Mouse (Mus musculus) T-cell, adult 2 months (primary cell): ENCODE measurements around the gene Pde8a.

Source experiments
- DNase-seq: peaks from one replicate; pipeline ENCODE4 v3.0.0; 2022; ENCODE audit warnings: low spot score

The Pde8a gene

DNA sequence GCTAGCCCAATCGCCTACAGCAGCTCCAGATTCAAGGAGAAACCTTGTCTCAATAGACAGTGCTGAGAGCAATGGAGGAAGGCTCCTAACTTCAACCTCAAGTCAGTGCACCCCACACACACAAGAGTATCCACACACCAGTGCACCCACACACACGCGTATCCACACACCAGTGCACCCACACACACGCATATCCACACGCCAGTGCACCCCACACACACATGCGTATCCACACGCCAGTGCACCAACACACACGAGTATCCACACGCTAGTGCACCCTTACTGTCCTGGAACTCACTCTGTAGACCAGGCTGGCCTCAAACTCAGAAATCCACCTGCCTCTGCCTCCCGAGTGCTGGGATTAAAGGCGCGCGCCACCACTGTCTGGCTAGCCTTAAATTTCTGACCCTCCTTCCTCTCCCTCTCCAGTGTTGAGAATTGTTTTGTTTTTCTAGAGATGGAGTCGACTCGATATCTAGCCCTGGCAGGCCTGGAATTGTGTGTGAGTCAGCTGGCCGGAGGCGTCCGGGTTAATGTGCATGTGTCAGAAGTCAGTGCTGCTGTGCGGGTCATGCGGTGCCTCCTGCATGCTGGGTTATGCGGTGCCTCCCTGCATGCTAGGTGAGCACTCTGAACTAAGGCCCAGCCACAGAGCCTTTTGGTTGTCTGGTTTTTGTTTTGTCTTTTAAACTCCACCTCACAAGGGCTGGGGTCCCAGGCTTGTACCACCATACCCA, 124.6 kb downstream of the Pde8a start:
- no peak for DNase-seq

DNA sequence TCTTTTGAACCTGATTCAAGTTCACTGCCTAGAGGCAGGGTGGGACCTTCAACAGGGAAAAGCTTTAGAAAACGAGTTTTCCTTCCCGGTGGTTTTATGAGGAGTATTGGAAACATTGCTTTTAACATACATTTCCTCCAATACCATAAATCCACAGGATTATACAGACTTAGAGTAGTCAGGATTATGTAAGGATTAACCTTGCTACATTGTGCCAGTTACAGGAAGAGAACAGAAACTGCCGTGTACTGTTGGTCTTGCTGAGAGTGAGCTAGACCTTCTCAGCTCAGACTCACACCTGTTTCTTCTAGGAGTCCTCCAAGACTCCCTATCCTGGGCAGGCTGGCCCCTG, 125.1 kb downstream of the Pde8a start:
- no peak for DNase-seq

DNA sequence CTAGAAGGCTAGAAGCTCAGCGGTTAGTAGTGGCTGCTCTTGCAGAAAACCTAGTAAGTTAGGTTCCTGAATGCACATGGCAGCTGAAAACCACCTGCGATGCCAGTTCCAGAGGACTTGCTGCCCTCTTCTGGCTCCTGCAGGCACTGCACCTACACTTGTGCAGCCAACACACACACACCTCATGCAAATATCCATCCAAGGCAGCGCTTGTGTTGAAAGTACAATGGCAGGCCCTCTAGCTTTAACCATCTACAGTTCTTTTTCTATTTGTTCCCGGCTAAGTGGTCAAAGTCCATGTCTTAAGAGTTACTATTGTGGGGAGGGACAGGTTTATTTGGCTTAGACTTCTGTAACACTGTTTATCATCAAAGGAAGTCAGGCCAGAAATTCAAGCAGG, 126.4 kb downstream of the Pde8a start:
- DNase-seq, result peak; percentile 59

DNA sequence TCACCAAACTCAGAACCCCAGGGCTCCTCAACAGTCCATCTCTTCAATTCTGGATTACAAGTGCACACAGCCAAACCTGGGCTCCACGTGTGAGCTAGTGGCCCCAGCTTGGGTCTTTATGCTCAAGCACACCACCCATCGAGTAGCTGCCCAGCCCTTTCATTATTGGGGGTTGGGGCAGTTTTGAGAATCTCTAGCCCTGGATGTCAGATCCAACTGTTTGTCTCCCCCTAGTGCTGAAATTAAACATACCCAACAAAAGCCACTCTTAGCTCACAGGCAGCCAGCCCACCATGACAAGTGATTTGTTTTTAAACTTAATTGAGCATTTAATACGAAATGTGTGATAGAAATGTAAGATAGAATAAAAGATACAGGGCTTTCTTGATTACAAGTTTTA, 128.2 kb downstream of the Pde8a start:
- DNase-seq, result peak; percentile 21

DNA sequence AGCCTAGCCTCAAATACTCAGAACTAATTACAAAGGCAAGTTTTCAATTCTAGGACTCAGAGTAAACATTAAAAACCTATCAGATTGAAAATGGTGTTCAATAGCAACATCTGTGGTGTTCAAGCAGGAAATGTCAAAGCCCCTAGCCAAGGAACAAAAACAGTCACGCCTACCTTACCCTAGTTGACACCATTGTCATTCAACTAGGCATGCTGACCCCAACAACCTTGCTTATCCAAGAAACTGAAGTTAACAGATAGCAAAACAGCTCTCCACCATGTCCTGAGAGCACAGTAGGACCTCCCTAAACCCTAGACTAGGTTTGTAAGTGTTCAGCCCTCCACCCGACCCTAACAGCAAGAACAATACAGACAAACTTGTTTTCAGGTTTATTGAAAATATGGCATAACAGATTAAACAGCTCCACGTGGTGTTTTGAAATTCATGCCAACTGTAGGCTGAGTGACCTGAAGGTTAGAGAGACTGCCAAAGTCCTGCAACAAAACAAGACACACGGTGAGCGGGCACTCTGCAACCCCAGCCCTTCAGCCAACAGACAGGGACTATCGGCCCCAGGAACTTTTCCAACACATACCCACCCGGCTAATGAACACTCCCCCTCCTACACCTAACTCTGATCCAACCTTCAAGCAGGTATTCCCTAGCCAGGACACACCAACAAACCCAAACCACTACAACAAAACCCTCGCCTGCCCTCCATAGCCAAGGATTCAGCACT, 129.1 kb downstream of the Pde8a start:
- DNase-seq, result no peak

DNA sequence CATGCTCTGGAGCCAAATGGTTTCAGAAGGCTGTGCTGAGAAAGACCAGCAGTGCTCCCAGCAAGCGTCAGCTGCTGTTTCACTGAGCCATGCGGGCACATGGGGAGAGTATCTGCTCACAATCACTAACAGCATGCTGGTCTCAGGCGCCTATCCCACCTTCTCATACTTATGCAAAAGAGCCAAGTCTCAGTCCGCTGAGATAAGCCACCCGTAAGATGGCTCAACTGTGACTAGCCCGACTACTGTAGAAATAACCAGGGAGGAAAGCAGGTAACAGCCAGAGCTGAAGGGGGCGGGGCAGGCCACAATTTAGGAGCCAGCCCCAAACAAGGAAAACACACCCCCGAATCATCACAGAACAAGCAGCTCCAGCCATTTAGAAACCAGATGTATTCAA, 129.9 kb downstream of the Pde8a start:
- no peak for DNase-seq

DNA sequence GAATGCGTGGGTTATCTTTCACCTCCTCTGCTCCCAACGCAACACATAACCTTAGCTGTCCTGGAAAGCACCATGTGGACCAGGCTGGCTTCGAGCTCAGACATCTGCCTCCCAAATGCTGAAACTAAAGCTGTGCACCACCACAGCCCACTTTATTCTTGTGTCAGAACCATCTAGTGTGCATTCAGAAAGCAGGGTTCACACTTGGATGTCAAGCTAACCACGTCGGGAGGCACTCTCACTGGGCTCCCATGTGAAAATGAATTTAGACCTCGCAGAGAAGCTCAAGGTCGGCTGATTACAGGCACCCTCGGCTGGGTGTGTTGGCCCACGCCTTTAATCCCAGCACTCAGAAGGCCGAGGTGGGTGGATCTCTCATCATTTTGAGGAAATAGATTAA, 130.4 kb downstream of the Pde8a start:
- no peak for DNase-seq

DNA sequence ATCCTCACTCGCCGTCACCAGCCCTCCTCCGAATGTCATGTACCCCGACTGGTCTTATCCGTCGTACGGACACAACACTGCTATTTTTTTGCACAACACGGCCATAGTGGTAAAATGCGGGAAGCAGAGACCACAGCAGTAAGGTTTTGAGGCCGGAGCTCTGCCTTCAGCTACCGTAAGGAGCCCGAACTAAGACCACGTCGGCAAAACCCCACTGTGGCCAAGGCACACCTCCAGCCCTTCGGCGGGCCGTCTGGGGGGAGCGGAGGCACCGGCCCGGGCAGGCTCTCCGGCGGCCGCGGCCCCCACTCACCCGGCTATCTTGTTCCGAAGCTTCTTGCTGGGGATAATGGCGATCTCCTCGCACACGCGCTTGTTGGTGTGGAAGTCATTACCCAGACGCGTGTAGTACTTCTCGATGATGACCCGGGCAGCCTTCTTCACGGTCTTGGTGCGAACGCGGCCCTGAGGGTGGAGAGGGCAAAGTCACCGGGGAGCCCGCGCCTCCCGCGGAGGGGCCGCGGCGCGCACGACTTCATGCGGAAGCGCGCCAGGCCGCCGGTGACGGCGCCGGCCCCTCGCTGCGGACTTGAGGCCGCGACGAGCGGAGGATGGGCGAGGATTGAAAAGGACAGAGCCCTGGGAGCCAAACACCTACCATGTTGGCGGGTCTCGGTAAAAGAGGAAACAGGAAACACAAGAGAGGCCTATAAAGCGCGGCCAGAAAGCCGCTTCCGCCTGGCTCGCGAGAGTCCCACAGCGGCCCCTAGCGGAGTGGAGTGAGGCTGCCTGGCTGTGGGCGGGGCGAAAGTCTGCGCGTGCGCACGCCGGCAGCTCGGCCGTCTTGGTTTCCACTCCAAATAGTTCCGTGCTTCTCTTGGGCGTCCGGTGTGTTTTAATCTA, 131.4 kb downstream of the Pde8a start, which contains the start of gene Rps17:
Gene Rps17 (minus strand): TSS at position 711 of the 903 bp plus-strand sequence.
- peak; percentile 97 for DNase-seq

DNA sequence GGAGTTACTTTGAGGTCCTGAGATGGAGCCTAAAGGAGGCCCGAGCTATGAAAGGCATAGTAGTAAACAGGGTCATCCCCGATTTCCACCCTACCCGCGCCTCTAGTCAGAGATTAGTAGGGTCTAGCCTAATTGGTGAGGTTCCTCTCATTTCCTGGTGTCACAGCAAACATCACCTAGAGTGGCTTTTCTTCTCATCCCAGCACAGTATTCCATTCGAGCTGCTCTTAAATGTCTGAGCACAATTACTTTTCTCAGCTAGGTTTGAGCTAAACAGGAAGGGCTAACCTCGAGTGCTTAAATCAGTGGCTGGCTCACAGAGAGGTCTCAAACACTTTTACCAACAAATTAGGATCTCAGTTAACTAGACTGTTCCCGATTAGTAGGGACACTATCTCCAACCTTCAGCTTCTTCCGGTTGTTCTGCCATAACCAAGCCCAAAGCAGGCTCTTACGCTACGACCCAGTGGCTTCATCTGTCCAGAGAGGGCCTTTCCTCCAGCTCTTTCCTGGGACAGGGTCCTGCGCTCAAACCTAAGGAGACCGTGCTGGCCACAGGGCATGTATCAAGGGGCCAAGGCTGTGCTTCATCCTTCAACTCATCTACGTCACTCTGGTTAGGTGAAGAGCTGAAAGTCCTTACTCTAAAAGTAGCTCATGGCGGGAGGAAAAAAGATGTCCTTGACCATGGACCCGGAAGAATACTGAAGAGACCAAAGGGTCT, 132.2 kb downstream of the Pde8a start:
- DNase-seq, result no peak

DNA sequence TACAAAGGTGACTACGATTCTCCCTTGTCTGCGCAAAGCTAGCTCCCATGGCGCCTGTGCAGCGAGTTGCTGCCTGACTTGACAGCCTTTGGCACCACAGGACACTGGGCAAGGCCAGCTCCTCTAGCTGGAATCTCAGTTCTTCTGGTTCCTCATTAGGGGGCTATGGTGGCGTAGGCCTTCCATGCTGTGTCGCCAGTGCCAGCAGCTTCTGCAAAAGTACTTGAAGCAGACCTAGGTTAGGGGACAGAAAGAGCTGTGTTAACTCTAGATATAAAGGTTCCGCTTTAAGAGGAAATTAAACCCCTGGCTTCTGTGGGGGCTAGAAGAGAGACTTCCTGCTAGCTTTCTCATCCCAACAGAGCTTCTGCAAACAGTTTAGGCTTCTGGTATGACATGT, 134.8 kb downstream of the Pde8a start:
- no peak for DNase-seq

DNA sequence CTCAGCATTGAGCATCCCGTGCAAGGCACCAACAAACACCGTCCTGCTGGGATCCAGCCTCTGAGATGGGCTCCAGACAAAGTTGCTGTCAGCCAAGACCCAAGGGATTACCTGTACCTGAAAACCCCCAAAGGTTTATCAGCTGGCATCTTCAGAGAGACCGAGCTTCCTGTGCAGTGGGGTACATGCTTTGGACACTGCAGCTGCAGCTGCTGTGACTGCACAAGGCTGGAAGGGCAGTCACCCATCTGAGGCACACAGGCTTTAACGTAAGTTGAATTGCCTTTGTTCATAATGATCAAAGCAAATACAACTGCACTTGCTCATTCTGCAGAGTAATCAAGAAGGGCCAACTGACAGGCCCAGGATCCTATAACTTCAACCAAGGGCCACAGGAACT, 138.4 kb downstream of the Pde8a start:
- no peak for DNase-seq

DNA sequence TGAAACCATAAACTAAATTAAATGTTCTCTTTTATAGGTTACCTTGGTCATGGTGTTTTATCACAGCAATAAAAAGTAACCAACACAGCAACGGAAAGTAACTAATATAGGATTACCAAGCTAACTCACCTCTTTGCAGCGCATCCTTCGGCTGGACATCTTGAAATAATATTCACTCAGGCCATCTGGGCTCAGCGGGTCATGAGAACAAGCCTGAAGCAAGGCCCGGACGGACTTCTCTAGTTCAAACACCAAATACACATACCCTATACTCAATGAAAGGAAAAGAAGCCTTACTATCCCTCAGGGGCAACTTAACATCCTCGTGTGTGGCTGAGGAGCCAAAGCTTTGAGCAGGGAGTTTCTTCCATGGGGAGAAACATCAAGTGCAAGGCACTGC, 142.3 kb downstream of the Pde8a start:
- DNase-seq, result no peak

DNA sequence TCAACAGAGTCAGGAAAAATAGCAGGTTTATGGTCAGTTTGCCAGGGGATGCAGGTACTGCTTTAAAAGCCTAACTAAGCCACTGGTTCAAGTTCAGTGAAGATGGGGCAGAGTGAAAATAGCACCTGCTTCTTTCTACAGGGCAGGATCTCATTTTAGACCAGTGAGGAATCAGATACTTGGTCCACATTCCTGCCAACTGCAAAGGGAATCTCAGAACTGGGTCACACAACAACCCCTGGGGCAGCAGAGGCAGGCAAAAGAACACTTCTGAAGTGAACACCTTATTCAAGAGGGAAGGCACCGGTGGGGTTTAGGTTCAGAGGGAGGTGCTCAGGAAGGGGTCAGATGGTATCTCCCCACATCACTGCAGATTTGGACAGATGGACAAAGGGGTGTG, 143.0 kb downstream of the Pde8a start:
- DNase-seq, result no peak

DNA sequence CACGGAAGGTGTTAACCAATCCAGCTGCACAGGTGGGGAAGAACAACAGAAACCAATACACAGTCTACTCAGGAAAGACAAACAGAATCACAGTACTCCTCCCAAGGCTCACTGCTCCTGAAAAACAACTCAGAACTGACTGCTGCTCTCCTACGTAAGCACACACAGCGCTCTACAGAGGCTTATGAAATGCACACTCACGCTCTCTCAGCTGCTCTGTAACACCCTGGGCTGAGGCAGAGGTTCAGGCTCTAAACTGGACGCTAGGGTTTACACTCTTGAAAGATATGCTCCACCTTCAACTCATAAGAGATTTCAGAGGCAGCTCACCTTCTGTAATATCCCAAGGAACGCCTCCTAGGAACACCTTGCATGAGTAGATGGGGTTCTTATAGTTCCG, 143.6 kb downstream of the Pde8a start:
- DNase-seq, result no peak

DNA sequence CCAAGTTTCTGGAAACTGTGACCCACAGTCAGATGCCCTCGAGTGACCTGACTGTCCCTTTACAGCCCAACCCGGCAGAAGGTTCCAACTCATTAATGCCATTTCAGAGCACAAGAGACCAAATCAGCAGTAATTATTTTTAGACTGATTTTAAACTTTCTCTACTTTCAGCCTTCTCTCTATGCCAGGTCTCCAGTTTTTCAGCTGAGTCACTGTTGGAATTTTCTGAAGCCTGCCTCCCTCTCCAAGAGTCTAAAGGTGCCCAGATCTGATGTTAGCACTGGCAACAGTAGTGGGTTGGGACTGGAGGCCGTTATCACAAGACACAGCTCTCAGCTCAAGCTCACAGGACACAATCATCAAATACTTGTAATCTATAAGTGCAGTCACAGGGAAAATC, 154.6 kb downstream of the Pde8a start:
- DNase-seq, result no peak

DNA sequence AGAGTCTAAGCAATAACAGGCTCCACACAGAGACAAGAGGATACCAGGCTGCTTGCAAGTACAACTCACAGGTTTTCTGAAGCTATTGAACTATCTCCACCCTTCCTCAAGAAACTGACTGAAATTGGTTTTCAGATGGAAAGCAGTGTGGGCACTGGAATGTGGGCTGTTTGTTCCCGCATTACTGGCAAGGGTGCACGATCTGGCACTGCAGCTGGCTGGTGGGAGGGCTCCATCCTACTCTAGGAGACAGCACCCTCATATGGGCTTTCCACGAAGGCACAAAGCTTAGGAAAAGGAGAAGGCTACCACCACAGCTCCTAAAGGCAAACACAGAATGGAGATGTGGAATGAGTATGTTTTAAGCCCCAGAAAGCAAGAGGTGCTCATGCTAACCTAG, 156.3 kb downstream of the Pde8a start:
- DNase-seq, result no peak

DNA sequence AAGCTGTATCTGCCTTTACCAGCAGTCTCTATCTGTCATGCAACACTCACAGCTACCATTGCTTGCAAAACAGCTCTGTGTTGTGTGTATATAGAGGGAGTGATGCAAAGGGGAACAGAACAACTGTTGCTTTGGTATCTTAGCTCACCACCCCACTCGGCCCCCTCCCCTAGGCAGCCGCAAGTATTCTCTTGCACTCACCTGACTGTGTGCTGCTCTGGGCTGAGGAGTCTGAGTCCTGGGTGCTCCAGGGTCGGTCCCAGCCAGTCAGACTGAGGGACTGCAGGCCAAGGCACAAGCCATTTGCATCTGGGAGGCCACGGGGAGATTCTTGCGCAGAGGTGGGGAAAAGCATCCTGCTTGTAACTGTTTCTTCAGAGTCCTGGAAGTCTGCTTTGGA, 158.4 kb downstream of the Pde8a start:
- no peak for DNase-seq

DNA sequence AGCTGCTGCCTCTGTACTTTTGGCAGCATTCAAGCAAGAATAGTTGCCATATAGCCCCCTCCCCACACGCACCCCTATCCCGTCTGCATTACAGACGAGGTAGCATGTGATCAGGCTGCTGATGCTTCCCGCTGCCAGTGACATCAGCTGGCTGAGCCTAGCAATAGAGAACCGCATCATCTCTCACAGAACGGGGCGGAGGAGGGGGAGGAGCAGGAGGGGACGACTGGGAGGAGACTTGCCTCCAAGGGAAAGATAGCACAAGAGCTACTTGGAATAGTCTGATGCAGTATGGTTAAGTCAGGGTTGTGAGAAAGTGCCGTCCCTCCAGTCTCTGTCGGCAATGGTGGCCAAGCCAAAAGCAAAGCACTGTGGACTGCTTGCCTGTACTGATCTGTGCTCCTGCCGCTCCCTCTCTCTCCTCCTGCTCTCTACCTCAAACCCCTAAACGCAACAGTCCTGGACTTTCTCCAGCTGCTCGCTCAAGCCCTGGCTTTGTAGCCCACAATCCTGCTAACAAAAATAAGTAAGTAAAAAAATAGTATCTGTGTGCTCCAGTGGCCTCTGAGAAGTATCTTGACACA, 159.0 kb downstream of the Pde8a start:
- no peak for DNase-seq

DNA sequence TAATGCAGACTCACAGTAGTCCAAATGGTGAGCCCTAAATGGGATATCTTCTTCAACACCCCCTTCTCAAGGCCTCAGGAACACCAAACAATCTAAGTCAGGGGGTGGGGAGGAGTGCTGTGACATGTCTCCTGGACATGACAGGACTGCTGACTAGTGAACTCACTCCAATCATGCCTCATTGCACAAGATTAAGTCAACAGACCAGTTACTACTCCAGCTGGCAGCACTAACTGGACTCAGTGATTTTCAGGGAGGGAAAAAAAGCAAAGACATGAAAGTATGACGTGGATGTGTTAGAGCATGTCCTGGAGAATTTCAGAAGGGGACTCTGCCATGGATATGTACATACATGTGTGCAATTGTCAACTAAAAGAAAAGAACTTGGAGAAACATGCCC, 166.0 kb downstream of the Pde8a start:
- no peak for DNase-seq
